Mouse (Mus musculus) granulocyte monocyte progenitor cell, adult 5-6 weeks (primary cell): ENCODE measurements around the gene Esyt2. TPM values are rescaled to one million over a fixed set of nuclear protein-coding genes. Genes with fewer than 3 reads are reported as not detected.
"Not testable (repeated sequence)": the region's sequence is repeated elsewhere in the genome, so short reads cannot be mapped to it uniquely, and the experiment has no call there.

Experiments used
- ATAC-seq: replicated peaks from 2 replicates; pipeline ENCODE4 v1.8.0; 2016; ENCODE audit warnings: mild to moderate bottlenecking, moderate TSS enrichment, inconsistent platforms; ENCODE audit not compliant: poor library complexity, severe bottlenecking
- total RNA-seq, 2 experiments: library from RNA; stranded (forward) in 1 of 2; stranded (reverse) in 1 of 2; fragments of 200-712, 200-1000 nt in 1 of 2; fragments of >200 nt in 1 of 2; fragmentation: Nextera tagmentation in 1 of 2; gene quantifications; 2 replicates each; pipeline ENCODE4 v1.2.3; 2014 to 2017

Esyt2 gene
- total RNA-seq (2014; fragmentation: Nextera tagmentation) = 29.1 and 32.8 TPM in 2 replicates
- 32.0 and 41.6 TPM in 2 replicates for total RNA-seq (2017)

DNA sequence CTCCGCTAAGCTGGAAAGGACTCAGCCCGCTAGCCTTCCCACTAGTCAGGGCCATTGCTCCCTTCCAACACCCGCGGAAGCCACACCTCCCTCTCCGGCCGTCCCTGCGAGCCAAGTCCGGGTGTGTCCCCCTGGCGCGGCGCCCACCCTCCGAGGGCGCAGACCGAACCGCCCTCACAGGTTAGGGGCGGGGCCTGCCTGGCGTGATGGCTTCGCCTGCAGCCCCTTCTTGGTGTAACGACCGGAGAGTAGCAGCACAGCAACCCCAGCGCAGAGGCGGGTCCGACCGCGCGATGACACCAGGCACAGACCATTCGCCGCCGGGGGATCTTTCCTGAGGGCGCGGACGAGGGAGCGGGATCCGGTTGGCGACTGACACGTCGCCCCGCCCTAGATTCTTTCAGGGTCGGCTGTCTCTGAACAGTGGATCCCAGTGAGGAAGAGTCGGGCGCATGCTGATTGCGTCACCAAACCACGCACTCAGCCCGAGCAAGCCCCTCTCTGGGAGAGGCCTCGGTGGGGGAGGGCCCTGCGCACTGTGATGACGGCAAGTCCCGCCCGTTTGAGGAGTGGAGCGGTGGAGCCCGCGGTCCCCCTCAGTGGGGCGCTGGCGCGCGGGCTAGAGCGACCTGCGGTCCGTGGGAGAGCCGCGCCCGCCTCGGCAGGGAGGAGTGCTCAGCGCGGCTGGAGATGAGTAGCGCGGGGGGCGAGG is at the start of gene Esyt2:
TSS of gene Esyt2 (plus strand) at position 544 of the 712 bp plus-strand sequence.
- ATAC-seq = peak; percentile 77

DNA sequence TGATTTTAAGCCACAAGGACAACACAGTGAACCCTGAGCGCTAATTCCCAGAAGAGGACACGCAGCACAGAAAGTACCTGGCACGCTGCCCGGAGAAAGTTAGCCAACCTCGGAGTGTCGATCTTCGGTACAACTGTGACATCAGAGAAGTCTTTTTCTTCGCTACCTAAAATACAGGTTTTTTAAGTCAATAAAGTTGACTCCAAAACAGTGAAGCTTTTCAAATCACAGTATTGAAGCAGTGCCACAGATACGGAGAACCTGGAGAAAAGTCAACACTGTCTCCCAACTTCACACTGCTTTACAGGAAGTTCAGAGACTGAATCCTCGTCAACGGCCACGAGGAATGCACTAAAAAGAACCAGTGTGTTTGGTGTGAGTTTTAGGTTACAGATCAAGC is 49.4 kb upstream of the Esyt2 start:
- no peak for ATAC-seq

DNA sequence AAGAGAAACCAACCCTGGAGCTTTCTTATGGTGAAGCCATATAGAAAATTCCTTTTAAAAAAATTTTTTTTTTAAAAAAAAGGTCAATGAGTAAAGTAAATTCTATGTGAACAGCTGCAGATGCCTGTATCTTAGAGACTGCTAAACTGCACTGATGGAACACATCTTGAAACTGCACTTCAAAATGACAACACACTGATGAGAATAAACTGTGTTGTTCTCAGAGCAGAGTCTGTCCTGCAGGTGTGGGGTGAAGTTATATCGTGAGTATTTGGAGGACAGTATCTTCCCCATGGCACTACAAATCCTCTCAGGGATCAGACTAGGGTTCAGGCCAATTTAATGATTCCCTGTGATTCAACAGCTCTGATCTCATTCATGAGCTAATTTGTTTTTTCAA is 48.9 kb upstream of the Esyt2 start:
- no peak for ATAC-seq

DNA sequence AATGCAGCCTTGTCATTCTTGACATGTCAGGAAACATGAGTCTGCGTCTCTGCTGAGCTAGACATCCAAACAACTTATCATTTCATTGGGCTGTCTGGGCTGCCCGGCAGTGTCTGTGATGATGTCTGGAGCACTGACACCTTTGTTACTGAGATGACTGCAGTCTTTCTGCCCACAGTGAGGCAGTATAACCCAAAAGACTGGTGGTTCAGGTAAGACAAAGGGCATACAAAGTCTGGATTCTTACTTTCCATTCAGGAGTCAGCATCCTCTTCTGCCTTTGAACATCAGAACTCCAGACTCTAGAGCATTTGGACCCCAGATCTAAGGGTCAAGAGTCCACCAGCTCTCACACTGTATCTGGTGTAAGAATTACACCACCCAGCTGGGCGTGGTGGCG is 45.6 kb upstream of the Esyt2 start:
- no peak for ATAC-seq

DNA sequence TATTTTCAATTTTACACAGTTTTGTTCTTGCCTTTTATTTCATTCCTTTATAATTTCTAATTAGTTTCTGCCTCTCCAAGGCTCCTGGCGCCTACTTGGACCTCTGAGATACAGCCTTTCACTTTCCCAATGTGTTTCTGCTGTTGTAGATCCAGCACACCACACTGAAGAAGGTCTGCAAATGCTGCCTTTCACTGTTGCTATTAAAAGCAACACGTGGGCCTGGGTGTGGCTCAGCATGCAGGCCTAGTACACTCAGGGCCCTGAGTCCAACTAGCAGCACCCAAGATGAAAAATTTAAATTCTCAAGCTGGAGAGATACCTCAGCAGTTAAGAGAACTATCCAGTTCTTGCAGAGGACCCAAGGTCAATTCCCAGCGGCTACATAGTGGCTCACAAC is 44.3 kb upstream of the Esyt2 start:
- ATAC-seq = no peak

DNA sequence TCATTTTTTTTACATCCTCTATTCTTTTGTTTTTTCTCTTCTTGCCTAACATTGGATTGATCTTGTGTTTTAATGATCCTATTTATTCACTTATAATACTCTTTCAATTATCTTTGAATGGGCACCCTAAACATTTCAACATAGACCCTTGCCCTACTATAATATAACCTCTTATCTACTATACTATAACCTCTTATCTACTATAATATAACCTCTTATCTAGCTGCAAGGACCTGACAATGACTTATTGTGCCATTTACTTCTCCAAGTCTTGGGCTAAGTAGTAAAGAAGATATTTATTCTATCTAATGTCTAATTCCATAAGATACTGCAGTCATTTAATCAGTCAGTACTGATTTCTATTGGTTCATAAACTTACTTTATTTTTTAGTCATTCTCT is 42.6 kb upstream of the Esyt2 start:
- no peak for ATAC-seq

DNA sequence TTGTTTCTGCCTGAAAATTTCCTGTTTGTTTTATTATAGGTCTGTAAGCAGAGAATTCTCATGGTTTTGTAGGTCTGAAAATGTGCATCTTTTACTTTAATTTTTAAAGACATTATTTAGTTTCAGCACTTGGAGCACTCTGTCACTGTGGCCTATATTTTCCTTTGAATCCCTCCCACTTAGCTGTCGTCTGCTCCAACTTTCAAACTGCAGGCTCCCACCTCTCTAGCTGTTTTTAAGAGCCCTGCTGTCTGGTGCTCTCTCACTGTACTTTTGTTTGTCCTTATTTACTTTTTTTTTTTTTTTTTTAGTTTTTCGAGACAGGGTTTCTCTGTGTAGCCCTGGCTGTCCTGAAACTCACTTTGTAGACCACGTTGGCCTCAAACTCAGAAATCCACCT is 42.2 kb upstream of the Esyt2 start:
- ATAC-seq = no peak

DNA sequence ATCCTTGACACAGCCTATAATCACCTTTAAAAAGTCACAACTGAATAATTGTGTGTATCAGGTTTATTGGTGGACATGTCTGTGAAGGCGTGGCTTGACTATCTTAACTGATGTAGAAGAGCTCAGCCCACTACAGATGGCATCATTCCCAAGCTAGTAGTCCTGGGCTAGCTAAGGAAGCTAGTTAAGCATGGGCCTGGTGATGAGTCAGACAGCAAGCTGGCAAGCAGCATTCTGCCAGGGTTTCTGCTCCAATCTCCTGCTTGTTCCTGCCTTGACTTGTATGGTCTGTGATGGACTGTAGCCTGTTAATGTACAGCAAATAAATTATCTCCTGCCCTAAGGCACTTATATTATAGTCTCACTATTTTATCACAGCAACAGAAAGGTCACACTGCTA is 36.4 kb upstream of the Esyt2 start:
- ATAC-seq = no peak

DNA sequence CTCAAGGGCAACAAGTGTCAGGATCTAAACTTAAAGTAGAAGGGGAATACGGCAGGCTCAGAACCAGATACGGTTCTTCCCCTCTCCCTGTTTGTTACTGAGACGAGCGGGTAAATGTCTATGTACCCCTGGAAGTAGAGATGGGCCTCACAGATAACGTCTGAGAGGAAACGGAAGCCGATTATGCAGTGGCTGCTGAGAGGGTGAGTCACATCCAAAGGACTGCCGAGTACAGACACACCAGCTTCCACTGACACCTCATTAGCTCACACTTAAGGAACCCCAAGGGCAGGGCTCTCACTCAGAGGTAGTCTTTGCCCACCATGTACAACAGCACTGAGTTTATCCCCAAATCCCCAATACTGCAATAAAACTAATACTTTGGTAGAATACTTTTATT is 26.3 kb upstream of the Esyt2 start:
- peak; percentile 94 for ATAC-seq

DNA sequence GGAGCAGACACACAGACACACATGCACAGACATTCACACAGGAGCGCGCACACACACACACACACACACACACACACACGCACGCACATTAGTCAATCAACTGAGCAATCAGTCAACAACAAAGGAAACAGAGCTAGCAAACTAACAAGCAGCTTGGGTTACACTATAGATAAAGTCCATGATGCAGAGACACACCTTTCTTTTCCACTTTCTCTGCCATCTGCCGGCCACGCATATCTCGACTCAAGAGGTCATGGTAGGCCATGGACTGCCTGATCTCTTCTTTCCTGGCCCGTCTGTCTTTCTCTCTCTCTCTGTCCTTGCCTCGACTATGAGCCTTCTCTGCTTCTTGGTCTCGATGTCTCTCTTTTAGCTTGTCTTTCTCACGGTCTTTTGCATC is 25.4 kb upstream of the Esyt2 start:
- no peak for ATAC-seq

DNA sequence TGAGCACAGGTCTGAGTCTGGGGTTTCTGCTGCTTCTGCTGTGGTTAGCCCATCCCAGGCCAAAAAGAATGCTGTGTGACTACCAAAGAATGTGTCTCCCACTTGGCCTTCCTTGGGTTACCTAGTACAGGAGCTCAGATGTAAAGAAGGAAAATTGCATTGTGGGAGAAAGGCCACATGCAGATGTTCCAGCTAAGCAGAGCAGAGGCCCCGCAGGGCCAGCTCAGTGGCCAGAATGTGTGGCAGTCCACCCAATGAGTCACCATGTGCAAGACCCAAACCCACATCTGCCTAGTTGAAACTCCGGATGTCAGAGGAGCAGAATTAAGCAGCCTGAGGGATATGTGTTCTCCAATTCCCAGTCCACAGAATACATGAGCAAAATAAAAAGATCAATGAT is 22.7 kb upstream of the Esyt2 start:
- ATAC-seq = no peak

DNA sequence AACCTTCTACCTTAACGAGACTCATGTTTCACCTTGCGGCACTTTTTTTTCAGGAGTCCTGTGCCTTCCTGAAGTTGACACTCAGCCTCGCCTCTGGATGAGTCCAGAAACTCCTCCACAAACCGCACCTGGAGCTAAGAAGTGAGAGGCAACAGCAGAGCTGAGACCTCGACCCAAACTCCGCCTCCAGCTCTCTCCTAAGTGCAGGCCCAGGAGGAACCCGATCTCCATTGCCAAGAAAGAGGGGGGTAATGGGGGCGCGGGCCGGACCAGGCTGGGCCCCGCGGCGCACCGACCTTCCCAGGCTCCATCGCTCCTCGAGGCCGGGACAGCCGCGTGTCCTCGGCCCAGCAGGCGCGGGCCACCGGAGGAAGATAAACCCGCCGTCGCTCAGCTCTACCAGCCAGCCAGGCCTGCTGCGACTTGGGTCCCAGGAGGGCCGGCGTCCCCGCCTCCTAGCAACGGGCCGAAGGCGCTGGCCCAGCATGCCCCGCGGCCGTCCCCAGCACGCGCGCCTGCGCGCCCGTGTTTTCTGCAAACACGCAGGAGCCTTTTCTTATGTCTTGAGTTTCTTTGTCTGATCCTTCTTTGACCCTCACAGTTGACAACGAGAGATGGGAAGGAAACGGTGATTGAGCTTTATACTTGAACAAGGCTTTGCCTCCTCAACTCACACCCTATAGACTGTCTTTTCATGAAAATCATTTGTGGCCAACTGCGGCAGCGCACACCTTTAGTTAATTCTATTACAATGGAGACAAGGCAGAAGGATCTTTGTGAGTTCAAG is 18.2 kb upstream of the Esyt2 start, which contains the start of gene Wdr60:
TSS of gene Wdr60 (minus strand) at position 468 of the 787 bp plus-strand sequence.
- ATAC-seq = peak; percentile 94

DNA sequence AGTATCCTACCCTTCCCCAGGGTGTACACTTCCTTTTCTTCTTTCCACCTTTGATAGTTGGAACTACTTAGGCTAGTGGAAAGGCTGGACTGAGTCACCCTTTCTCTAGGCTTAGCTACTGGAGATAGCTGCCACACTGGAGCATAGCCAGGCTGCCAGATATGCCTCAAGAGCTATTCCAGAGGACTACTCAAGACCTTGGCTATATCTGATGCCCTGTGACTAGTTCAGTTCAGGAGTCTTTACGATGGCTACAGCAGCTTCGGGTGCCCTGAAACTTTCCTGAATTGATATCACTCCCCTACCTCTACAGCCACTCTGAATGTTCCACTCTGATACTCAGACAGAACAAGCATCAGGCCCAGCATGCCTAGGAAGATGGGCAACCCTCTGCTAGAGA is 16.2 kb upstream of the Esyt2 start:
- ATAC-seq = no peak

DNA sequence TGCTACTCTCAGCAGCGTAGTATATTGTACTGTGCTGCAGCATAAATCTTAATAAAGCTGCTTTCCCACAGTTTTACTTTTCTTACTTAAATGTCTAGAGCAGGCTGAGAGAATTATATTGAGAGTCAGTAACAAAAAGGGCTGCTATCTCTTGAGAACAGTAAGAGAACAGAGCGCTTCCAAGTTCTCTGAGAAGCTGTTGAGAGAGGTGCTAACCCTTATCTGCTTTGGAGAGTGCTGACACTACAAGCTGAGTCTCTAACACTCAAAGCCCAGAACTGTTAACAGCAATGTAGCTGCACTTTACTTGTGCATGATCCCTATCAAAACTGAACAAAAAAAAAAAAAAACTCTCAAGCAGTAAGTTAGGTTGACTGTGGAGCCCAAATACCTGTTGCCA is 15.7 kb upstream of the Esyt2 start:
- no peak for ATAC-seq

DNA sequence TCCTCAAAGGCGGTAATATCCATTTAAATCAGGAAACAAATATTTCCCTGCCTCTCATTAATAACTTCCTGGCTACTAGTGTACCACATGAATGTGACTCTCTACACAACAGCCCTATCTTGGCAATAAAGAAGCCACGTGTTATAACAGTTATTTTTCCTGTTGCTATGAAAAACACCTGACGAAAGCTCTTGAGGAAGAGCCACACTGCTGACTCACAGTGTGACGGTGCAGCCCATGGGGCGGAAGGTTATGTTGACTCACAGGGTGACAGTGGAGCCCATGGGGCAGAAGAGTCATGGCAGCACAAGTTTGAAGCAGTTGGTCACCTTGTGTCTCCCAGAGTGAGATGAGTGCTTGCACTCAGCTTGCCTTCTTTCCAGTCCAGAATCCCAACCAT is 11.5 kb upstream of the Esyt2 start:
- ATAC-seq = peak; percentile 96

DNA sequence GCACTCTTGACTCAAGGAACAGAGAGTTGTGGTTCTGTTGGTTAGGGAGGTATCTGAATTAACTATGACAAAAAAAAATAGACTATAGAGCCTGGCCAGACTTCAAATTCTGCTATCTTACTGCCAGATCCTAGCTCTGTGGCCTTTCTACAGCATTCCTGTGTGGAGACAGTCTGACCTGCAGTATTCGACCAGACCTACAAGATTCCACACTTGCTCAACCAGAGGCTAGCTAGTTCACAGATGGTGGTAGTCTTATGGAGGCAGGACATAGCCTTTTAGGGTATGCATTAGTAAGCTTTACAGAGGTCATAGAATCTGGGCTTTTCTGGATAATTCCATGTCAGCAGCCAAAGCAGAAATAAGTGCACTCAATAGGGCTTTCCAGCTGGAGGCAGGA is 10.5 kb upstream of the Esyt2 start:
- no peak for ATAC-seq

DNA sequence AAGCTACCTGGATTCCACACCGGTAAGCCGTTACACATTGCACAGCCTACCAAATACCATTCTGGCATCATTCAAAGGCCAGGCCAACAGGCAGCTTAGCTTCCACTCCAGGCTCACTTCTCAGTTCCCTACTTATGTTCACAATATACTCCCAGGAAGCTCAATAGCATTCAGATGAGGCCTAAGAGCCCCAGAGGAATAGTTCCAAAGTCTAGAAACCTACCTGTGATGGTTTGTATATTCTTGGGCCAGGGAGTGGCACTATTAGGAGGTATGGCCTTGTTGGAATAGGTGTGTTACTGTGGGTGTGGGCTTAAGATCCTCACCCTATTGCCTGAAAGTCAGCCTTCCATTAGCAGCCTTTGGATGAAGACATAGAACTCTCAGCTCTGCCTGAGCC is 9.9 kb upstream of the Esyt2 start:
- ATAC-seq = no peak

DNA sequence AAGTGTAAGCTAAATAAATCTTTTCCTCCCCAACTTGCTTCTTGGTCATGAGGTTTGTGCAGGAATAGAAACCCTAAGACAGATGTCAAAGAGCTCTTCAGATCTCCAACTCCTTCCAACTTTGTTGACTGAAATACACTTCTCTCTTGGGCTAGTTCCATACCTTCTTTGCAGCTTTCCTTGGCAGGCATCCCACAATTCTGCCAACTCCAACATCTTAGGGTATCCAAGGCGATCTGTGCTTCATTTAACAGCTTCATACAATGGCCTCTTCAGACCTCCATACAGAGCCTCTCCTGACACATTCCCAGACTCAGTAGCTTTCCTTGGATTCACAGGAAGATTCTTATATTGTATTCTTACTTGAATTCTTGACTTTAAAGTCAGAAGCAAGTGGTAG is 7.3 kb upstream of the Esyt2 start:
- ATAC-seq = no peak

DNA sequence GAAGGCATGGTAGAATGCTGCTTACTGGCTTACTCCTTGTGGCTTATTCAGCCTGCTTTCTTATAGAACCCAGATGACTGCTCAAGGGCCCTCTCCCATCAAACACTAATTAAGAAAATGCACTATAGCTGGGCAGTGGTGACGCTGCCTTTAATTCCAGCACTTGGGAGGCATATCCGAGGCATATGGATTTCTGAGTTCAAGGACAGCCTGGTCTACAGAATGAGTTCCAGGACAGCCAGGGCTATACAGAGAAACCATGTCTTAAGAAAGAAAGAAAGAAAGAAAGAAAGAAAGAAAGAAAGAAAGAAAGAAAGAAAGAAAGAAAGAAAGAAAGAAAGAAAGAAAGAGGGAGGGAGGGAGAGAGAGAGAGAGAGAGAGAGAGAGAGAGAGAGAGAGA is 5.9 kb upstream of the Esyt2 start, which contains the start of gene Gm11027:
TSS of gene Gm11027 (plus strand) at position 301 of the 400 bp plus-strand sequence.
- not testable (repeated sequence) for ATAC-seq

DNA sequence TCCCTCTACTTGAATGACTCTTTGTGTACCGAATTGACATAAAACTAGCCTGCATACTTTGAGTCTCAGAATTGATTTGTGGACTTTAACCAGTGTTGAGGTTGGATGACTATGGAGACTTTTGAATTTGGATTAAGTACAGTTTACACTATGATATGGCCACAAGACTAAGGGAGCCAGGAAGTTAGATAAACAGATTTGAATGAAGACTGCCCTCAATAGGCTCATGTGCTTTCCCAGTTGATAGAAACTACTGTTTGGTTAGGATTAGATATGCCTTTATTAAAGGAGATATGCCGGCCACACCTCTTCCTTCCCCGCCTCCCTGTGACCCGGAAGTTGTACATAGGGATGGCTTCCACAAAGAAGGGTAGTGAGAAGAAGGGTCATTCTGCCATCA is 5.4 kb upstream of the Esyt2 start:
- ATAC-seq = no peak

DNA sequence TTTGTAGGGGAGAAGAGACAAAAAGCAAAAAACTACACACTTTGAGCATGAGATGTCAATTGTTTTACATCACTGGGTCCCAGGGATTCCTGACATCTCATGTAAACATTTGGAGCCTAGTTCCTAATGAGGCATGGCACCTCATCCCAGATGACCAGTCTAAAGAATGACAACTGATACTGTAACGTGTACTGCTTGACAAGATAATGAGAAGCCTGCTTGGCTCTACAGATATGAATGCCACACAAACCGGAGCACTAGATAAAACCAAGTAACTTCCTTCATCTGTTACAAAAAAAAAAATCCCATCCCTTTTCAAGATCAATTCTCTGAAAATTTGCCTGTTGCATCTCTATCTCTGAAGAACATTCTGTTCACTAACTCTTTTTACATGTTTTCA is 4.0 kb upstream of the Esyt2 start:
- no peak for ATAC-seq

DNA sequence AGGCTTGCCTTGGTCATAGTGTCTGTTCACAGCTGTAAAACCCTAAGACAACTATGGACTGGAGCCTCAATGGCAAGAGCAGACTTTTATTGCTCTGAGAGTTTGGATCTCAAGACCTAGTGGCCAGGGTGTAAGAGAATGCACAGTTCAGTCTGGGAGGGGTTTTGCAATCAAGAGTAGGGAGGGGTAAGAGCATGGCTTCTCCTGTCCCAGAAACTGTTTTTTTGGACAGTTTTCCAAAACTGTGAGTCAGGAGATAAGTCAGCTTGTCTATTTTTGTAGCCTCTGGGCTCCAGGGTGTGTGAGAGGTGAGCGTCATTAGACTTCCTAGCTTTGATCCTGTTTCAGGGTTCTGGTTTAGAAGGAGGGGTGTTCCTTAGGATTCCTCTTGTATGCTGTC is 2.5 kb upstream of the Esyt2 start:
- no peak for ATAC-seq
